Mouse (Mus musculus) forebrain, embryonic 10.5 days (tissue): ENCODE measurements at regions not wholly inside any gene's neighbourhood (a gene's known extent, or its start where the extent isn't known, plus 50 kb on each side); places are given as distances from the start of the nearest gene placed in this dataset.

ENCODE experiments used
- DNase-seq: peaks from one replicate; pipeline ENCODE4 v3.0.0-alpha.2; 2017; ENCODE audit warnings: low spot score; ENCODE audit errors: extremely low spot score
- H3K27ac ChIP-seq: fragments of 300-500 bp; sonication (generic); 2 replicates; pipeline ENCODE4 v1.5.1; 2016; ENCODE audit warnings: mild to moderate bottlenecking
- H3K27me3 ChIP-seq: fragments of 300-500 bp; sonication (generic); 2 replicates; pipeline ENCODE4 v1.6.1; 2016; ENCODE audit warnings: mild to moderate bottlenecking; ENCODE audit not compliant: poor library complexity, severe bottlenecking
- H3K36me3 ChIP-seq: fragments of 300-500 bp; sonication (generic); replicated peaks from 2 replicates; pipeline ENCODE4 v1.6.1; 2016; ENCODE audit warnings: mild to moderate bottlenecking, moderate library complexity
- H3K4me1 ChIP-seq: fragments of 300-500 bp; sonication (generic); 2 replicates; pipeline ENCODE4 v1.6.1; 2016
- H3K4me3 ChIP-seq: fragments of 300-500 bp; sonication (generic); 2 replicates; pipeline ENCODE4 v1.5.1; 2016; ENCODE audit warnings: mild to moderate bottlenecking, moderate library complexity
- H3K9me3 ChIP-seq: fragments of 300-500 bp; sonication (generic); 2 replicates; pipeline ENCODE4 v1.6.1; 2016; ENCODE audit warnings: mild to moderate bottlenecking, moderate library complexity
- WGBS: fragments of 180-500 bp; shearing (Covaris S2); methylation state at CpG from one replicate; pipeline ENCODE4 v1.1.7; 2016; 5-methylcytosine and 5-hydroxymethylcytosine counted together

DNA sequence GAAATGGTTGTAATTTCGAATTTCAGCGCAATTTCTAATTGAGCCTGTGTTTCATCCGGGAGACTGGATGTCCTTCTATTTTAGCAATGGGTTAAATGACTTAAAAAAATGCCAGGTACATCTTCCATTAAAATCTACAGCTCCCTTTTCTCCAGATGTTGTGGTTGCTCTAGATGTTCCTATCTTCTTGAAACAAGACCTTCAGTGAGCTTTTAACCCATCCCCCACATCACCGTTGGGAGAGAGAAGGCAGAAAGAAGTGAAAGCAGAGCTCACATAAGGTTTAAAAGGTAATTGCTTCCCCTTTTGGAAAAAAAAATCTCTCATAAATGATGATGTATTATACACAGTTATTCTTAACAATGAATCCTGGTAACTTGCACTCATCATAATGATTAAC lies 135.9 kb downstream of the Gm4791 start:
- WGBS: 80% methylated on average over 4 of the region's 4 CpGs
- H3K9me3 ChIP-seq: no peaks in the 10 kb centered on the region
- no peaks in the 10 kb centered on the region for H3K4me1 ChIP-seq
- no peaks in the 10 kb centered on the region for H3K27me3 ChIP-seq
- H3K4me3 ChIP-seq: no peak overlapping the region
- no peak for DNase-seq
- H3K36me3 ChIP-seq: no peaks in the 10 kb centered on the region
- H3K27ac ChIP-seq: no peak overlapping the region

DNA sequence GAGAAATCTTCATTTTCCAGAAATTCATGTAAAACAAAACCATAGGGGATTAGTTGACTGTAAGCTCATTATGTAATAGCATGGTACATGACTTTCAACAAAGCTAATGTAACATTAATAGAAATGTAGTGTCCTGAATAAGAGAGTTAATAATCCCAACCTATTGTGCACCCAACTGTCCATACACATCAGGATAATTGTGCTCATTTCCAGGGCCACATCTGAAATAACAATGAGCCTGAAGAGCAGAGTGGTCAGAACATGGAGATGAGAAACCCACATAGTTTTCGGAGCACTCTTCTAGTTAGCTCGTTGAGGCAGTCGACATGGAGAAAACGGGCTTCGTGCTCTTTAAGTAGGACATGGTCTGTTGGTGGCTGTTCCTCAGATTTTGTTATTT lies 138.1 kb downstream of the Gm4791 start:
- Histone ChIP-seq H3K9me3 (no peaks in the 10 kb centered on the region), H3K27me3 (no peaks in the 10 kb centered on the region), H3K27ac (no peak overlapping the region), H3K4me3 (no peak overlapping the region), H3K36me3 (no peaks in the 10 kb centered on the region), H3K4me1 (no peaks in the 10 kb centered on the region)
- no peak for DNase-seq
- WGBS: 95% methylated on average over 5 of the region's 5 CpGs

DNA sequence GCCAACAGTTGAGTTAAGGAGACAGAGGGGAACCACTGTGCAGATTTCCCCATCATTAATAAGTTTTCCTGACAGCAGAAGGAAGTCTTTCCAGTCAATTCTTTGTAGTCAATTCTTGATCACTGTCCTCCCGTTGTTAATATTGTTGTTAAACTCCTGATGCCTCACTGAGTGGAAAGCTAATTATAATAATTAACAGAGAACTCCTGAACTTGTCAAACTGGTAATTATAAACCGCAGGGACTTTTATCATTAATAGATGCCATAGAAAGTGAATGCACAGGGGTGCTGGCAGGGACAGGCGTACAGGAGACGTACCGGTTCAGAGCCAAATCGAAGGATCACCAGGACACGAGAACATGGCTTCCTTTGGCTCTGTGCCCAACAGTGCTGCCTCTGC lies 154.9 kb downstream of the Gm4791 start:
- WGBS: 93% methylated on average over 7 of the region's 7 CpGs
- no peak overlapping the region for H3K27ac ChIP-seq
- no peak overlapping the region for H3K4me3 ChIP-seq
- no peaks in the 10 kb centered on the region for H3K36me3 ChIP-seq
- H3K27me3 ChIP-seq: no peaks in the 10 kb centered on the region
- no peak for DNase-seq
- H3K9me3 ChIP-seq: no peaks in the 10 kb centered on the region
- H3K4me1 ChIP-seq: no peaks in the 10 kb centered on the region

DNA sequence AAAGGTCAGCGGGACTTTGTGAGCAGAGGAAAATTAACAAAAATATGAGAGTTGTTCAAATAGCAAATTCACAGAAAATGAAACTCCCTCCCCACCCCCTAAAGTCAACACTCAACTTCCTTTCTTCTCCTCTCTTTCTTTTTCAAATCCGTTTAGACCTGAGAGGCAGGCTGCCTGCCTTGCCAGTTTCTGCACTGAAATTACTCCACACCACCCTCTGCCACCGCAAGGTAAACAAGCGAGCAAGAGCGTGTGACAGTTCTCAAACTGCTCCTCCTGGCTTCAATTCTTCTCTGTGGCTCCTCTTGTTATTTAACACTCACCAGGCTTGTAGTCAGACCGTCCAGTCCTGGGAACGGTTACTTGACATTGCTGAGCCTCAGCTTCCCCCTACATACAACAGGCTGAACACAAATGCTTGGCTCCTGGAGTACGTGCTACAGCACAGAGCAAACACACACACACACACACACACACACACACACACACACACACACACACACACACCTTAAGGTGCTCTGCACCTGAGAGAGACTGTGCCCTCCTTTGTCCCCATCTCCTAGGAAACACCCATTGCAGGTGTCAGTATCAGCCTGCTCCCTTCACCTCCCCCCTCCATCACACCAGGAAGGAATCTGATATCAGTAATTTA lies 167.1 kb downstream of the Gm4791 start:
- H3K27me3 ChIP-seq: peaks cover 13% of the 10 kb centered on the region; the same call in 1 of the 2 replicates
- WGBS: 61% methylated on average over 8 of the region's 8 CpGs
- DNase-seq: no peak
- H3K4me1 ChIP-seq: peaks cover 25% of the 10 kb centered on the region
- no peaks in the 10 kb centered on the region for H3K36me3 ChIP-seq
- H3K9me3 ChIP-seq: no peaks in the 10 kb centered on the region
- 0 out of 2 replicates have a peak overlapping the region, but pooled peaks have one; percentile 35 for H3K27ac ChIP-seq
- no peak overlapping the region for H3K4me3 ChIP-seq

DNA sequence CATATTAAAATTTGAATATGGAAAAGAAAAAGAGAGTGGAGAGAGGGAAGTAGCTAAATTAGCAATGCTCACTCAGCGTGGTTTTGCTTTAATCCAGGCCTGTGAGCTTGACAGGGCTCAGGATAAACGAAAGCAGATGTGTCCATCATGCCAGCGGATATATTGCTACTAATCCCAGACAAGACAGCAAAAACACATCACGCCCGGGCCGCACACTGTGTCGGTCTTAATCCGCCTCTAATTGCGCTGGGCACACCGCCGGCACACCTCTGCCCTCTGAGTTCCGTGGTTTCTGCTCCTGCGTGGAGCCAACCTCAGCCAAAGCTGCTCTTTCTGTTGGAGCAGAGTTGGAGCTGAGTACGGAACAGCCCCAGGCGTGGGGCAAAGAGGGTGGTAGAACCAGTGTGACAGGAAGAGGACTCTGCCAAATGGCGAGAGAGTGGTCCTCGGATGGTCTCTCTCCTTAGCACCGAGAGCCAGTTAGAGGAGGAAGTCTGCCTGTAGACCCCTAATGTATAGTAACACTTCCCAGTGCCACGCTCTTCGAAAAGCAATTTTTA lies 169.2 kb downstream of the Gm4791 start:
- Histone ChIP-seq H3K9me3 (no peaks in the 10 kb centered on the region), H3K4me3 (no peak overlapping the region), H3K27me3 (peaks cover 13% of the 10 kb centered on the region; the same call in 1 of the 2 replicates), H3K36me3 (no peaks in the 10 kb centered on the region), H3K27ac (no peak overlapping the region), H3K4me1 (peaks cover 25% of the 10 kb centered on the region)
- 68% methylated on average over 20 of the region's 20 CpGs for WGBS
- DNase-seq: peak; percentile 17

DNA sequence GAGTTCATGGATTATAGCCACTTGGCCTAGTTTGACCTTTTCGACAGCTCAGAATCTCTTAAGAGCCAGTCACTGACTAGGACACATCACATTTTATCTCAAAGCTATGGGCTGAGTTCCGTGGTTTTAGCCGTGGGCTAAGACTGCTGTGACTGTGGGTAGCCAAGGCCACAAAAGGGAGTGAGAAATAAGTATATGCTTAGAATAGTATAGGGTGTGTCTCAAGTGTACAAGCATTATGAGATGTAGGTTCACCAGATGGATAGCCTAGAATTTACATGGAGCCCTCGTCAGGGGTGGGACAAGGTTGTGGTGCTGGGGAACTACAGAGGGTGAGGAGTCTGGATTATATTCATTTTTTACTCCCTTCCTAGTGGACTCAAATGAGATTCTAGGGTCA lies 177.5 kb downstream of the Gm4791 start:
- no peak overlapping the region for H3K4me3 ChIP-seq
- no peaks in the 10 kb centered on the region for H3K9me3 ChIP-seq
- H3K27ac ChIP-seq: no peak overlapping the region
- 92% methylated on average over 4 of the region's 4 CpGs for WGBS
- H3K4me1 ChIP-seq: no peaks in the 10 kb centered on the region
- H3K27me3 ChIP-seq: no peaks in the 10 kb centered on the region
- H3K36me3 ChIP-seq: no peaks in the 10 kb centered on the region
- no peak for DNase-seq

DNA sequence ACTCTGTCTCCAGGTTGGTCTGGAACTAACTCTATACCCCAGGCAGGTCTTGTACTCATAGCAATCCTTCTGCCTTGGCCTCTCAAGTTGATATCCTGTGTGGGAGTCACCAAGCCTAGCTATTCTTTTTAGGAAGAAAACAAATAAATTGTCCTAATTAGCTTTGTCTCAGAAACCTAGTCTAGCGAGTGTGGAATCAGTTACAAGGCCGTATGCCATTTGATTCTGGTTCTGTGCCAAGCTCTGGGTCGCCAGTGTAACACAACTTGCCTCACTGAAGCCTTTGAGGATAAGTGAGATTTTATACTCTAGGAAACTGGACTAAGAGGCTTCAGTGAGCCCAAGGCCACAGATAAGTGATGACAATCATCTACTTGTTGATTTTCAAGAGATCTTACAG lies 219.6 kb downstream of the Gm4791 start:
- no peaks in the 10 kb centered on the region for H3K9me3 ChIP-seq
- no peak overlapping the region for H3K27ac ChIP-seq
- no peaks in the 10 kb centered on the region for H3K4me1 ChIP-seq
- WGBS: 88% methylated on average over 3 of the region's 3 CpGs
- no peaks in the 10 kb centered on the region for H3K36me3 ChIP-seq
- H3K27me3 ChIP-seq: no peaks in the 10 kb centered on the region
- H3K4me3 ChIP-seq: no peak overlapping the region
- DNase-seq: no peak

DNA sequence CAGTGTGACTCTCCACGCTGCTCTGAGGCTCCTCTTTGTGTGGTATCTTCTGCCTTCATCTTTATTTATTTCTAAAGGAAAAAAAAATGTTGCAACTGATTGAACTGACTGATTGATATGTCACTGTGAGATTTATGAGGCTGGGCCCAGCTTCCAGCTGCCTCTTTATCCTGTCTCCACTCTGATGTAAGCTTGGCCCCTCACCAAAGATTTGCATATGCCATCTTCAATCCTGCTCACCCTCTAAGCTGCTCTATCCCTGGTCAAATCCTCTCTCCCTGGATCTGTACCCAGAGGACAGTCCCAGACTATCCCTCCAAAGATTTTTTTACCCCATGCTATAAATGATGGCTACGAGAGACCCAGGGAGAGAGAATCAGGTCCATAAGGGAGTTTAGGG lies 225.0 kb downstream of the Gm4791 start:
- WGBS: 87% methylated on average over 2 of the region's 2 CpGs
- no peak overlapping the region for H3K27ac ChIP-seq
- no peak for DNase-seq
- H3K4me3 ChIP-seq: no peak overlapping the region
- no peaks in the 10 kb centered on the region for H3K27me3 ChIP-seq
- H3K36me3 ChIP-seq: no peaks in the 10 kb centered on the region
- H3K9me3 ChIP-seq: no peaks in the 10 kb centered on the region
- no peaks in the 10 kb centered on the region for H3K4me1 ChIP-seq

DNA sequence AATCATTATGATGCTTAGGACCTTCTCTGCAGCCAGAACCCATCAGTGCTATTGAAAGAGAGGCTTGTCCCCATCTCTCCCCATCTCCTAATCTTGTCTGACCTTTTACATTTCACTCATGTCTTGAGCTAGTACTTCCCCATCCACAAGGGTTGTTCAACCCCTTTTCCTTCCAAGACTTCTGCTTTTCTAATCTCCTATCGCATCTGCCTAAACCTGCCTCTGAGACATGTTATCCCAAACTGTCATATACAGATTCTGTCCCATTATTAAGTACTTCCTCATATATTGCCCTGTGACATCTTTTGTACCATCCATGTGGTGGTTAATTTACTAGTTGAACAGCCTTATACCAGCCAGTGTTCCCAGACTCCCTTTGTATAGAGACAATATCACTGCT lies 225.7 kb downstream of the Gm4791 start:
- Histone ChIP-seq H3K4me1 (no peaks in the 10 kb centered on the region), H3K27me3 (no peaks in the 10 kb centered on the region), H3K9me3 (no peaks in the 10 kb centered on the region), H3K27ac (no peak overlapping the region), H3K4me3 (no peak overlapping the region), H3K36me3 (no peaks in the 10 kb centered on the region)
- DNase-seq: no peak
- whole genome bisulfite sequencing: 96% methylated on average over 1 of the region's 1 CpGs

DNA sequence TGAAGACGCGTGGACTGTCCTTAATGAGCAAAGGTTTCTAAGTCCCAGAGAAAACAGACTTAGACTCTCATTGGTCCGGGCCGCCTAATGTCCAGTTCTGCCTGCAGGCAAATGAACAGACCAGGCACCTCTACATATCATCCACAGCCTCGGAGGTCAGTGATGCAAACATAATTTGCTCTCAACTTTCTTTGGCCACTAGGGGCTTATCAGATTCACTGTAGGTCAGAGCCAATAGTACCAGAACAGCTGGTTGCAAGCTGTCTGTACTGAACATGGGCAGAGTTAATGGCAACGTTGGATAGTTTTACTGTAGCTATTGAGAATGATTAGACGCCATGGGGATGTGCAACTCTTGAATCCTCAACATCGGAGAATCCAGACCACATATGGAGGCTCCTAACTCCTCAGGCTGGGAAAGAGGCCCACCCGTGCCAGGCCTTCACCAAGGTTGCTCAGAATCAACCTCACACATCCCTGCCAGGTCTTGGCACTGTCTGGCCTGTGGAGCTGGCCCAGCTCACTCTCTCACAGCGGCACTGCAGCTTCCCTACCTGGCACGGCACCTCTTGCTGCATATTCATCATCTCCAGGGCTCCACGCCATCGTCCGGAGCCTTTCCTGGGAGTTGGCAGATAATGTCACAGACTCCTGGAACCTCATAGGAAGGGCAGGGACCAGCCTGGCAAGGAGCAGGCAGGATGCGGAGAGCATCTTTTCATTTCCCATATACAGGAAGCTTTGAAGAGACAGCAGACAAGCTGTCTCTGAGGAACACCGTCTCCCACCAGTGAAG lies 228.1 kb downstream of the Gm4791 start:
- DNase-seq: no peak
- Histone ChIP-seq H3K27me3 (no peaks in the 10 kb centered on the region), H3K4me1 (no peaks in the 10 kb centered on the region), H3K27ac (no peak overlapping the region), H3K9me3 (no peaks in the 10 kb centered on the region), H3K36me3 (no peaks in the 10 kb centered on the region), H3K4me3 (no peak overlapping the region)
- 88% methylated on average over 16 of the region's 16 CpGs for WGBS

DNA sequence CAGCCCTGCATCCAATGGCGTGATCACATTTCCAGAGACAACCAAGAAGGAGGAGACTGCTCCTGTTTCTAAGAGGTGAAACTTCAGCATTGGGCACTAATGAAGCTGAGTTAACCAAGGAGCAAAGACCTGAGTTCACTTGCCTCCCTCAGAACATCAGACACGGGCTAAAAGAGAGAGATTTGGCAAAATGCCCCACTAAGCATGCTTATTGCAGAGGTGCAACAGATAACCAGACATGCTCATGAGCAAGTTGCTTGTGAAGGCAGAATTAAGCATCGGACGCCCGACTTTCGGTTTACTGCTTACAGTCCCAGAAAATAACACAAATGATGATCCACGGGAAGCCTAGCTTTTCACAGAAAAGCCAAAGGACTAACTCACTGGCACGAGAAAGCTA lies 228.8 kb downstream of the Gm4791 start:
- WGBS: 88% methylated on average over 8 of the region's 8 CpGs
- Histone ChIP-seq H3K36me3 (no peaks in the 10 kb centered on the region), H3K9me3 (no peaks in the 10 kb centered on the region), H3K4me1 (no peaks in the 10 kb centered on the region), H3K27me3 (no peaks in the 10 kb centered on the region), H3K27ac (no peak overlapping the region), H3K4me3 (no peak overlapping the region)
- no peak for DNase-seq

DNA sequence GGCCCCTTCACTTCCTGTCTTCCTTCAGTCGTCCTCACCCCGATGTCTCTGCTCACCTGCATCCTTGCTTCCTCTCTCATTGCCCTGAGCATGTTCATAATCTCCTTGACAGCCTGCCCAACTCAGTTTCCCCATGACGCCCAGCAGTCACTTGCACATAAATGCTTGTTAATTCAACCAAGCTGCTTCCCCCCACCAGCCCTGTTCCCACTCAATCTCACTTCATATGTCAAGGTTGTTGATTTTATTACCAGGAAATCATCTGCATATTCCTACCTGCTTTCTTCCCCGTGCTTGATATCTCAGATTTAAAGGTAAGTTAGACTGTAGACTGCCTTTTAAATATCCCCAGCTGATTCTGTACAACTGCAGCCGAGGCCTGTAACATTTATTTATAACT lies 230.2 kb downstream of the Gm4791 start:
- H3K4me3 ChIP-seq: no peak overlapping the region
- DNase-seq: no peak

DNA sequence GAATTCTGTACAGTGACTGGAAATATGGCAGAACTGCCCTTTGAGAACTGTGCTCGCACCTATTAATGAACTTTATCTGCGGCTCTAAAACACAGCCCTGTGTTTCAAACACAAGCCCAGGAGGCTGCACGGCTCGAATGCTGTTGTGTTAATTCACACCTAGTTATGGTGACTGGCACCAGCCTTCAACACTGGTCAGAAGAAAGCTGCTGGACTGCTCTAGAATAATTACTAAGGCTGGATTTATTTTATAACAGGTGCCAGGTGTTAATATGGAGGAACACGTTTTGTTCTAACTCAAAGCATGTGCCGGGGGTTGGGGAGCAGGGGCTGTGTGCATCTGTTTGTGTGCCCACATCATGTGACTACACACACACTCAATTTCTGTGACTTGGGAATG lies 230.8 kb downstream of the Gm4791 start:
- no peak overlapping the region for H3K27ac ChIP-seq
- no peaks in the 10 kb centered on the region for H3K9me3 ChIP-seq
- no peaks in the 10 kb centered on the region for H3K36me3 ChIP-seq
- no peak overlapping the region for H3K4me3 ChIP-seq
- WGBS: 93% methylated on average over 6 of the region's 6 CpGs
- no peaks in the 10 kb centered on the region for H3K27me3 ChIP-seq
- DNase-seq: no peak
- no peaks in the 10 kb centered on the region for H3K4me1 ChIP-seq

More for the DNA sequence above, 230.2 kb downstream of the Gm4791 start:
- 86% methylated on average over 5 of the region's 5 CpGs for WGBS
- no peaks in the 10 kb centered on the region for H3K36me3 ChIP-seq
- no peaks in the 10 kb centered on the region for H3K4me1 ChIP-seq
- no peak overlapping the region for H3K27ac ChIP-seq
- H3K9me3 ChIP-seq: no peaks in the 10 kb centered on the region
- H3K27me3 ChIP-seq: no peaks in the 10 kb centered on the region
